Mouse (Mus musculus) adrenal gland, adult (tissue): ENCODE results near the gene Pde4dip.

ENCODE experiments used
- DNase-seq, 2 experiments: peaks; one replicate each; pipeline ENCODE4 v3.0.0; 2022 to 2023; ENCODE audit warnings: low spot score in 1 of 2; ENCODE audit not compliant: inconsistent age in 2 of 2

Pde4dip gene

GRCm38 (mm10) chr3:97802927-97803326 lies 85.6 kb downstream of the Pde4dip start:
- no peak for DNase-seq

GRCm38 (mm10) chr3:97802297-97802696 lies 86.2 kb downstream of the Pde4dip start:
- no peak for DNase-seq

DNA sequence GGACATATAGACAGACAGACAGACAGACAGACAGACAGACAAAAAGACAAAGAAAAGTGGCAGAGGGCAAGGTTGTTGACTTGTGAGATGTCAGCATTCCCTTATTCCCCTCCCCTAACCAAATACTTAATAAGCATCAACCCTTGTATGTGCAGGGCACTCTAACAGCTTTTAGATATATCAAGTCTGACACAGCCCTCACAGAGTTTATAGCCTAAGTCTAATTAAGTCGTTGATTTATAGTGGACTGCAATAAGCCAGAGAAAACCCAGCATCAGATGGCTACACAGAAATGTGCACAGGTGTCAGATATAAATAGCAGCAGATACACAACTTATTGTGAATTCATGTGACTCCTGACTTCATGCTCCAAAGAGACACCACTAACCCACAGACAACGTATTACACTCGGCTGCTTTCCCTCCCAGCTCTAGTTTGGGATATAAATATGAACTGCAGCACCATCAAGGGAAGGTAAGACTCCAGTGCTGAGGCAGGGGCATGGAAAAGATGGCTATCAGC lies 87.3 kb downstream of the Pde4dip start:
- DNase-seq: no peak

GRCm38 (mm10) chr3:97800657-97801056 lies 87.8 kb downstream of the Pde4dip start:
- DNase-seq: no peak

- no peak for DNase-seq
Observed at GRCm38 (mm10) chr3:97800004-97800403, 88.5 kb downstream of the Pde4dip start.

- DNase-seq: no peak
Observed at GRCm38 (mm10) chr3:97799267-97799666, 89.2 kb downstream of the Pde4dip start.

DNA sequence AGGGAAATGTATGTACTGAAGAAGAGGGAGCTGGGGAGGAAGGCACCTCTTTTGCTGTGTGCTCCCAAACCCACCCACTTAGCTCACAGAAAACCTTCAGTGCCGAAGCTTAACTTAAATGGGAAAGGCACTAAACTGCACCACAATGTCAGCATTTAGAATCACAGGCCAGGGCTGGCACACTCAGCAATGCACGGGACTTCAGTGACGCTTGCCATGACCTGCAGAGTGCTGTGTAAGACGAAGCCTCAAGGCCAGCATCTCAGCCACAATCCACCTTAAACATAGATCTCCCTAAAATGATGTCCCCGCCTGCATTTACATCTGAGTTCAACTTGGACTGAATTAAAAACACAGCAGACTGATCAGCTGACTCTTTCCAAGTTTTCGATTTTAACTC lies 91.1 kb downstream of the Pde4dip start:
- no peak for DNase-seq

- no peak for DNase-seq
Observed at GRCm38 (mm10) chr3:97793995-97794394, 94.5 kb downstream of the Pde4dip start.

DNA sequence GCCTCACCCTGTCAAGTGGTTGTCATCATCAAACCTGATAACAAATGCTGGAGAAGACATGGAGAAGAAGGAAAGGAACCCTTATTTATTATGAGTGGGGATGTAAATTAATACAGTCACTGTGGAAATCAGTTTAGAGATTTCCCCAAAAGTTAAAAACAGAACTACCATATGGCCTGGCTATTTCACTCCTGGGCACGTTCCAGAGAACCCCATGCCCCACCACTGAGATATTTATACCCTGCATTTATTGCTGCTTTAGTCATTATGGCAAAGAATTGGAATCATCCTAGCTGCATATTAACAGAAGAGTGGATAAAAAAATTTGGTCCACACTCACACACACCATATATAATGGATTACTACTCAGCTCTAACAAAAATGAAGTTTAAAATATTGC lies 98.4 kb downstream of the Pde4dip start:
- no peak for DNase-seq

DNA sequence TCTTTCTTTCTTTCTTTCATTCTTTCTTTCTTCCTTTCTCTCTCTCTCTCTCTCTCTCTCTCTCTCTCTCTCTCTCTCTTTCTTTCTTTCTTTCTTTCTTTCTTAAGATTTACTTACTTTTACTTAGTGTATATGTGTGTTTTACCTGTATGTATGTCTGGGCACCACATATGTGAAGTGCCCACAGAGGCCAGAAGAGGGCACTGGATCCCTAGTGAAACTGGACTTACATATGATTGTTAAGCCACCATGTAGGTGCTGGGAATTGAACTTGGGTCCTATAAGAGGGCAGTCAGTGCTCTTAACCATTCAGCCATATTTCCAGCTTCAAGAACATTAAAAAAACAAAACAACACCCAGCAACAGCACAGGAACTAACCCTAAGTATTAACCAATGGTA lies 99.2 kb downstream of the Pde4dip start:
- no peak for DNase-seq

- DNase-seq: no peak
Observed at GRCm38 (mm10) chr3:97776195-97776594, 112.3 kb downstream of the Pde4dip start.

DNA sequence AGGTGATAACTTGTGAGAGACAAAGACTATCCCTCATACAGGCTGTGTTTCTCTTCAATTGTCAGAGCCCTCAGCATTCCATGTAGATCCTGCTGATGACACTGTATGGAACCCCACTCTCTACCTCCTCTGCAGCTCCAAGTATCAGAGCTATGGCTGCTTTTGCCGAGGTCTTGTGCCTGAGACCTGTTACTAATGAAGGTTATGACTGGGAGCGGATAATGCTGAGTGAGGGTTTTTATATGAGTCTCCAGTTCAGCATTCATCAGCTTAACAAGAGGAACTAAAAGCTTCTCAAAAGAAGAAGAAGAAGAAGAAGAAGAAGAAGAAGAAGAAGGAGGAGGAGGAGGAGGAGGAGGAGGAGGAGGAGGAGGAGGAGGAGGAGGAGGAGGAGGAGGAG lies 112.8 kb downstream of the Pde4dip start:
- no peak for DNase-seq

- no peak for DNase-seq
Observed at GRCm38 (mm10) chr3:97774861-97775260, 113.6 kb downstream of the Pde4dip start.

GRCm38 (mm10) chr3:97767771-97768762 lies 120.4 kb downstream of the Pde4dip start:
- peak; percentile 96 to 99 for DNase-seq

- peak in 1 of 2 experiments; percentile 27 for DNase-seq
Observed at GRCm38 (mm10) chr3:97767041-97767770, 121.3 kb downstream of the Pde4dip start.

DNA sequence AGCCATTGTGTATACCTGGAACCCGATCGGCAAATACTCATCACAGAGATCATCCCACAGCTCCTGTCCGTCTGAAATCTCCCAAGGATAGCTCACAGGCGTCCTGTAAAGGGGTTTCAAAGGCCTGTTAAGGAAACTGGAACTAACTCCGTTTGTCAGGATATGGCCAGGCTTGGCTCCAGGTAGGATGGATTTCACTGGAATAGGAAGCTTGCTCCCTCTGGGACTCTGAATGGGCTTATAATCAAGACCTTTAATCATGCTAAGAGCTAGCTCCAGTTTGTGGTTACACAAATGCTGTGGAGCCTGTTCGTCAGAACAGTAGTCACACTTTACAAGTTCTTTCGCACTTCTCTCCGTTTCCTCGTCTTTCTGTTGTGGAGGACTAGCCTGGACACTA lies 122.0 kb downstream of the Pde4dip start:
- no peak for DNase-seq

DNA sequence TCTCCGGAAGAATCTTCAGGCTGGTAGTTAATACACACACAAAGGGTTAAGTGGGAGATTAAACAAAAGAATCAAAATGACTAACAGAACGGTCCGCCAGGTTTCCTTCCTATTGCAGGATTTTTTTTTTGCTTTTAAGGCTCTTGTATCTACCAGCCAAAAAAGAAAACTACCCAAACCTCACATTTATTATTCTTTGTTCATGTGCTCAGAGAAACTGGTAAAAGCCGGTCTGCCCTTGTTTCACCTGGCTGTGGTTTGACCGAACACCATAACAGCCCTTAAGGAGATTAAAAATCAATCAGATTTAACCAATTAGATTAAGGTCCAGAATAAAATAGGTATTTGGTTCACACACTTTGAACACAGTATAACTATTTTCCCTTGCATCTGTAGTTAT lies 124.4 kb downstream of the Pde4dip start:
- no peak for DNase-seq

- DNase-seq: no peak
Observed at GRCm38 (mm10) chr3:97761951-97762350, 126.6 kb downstream of the Pde4dip start.

GRCm38 (mm10) chr3:97761168-97761567 lies 127.3 kb downstream of the Pde4dip start:
- no peak for DNase-seq

GRCm38 (mm10) chr3:97759846-97760245 lies 128.7 kb downstream of the Pde4dip start:
- DNase-seq: no peak

DNA sequence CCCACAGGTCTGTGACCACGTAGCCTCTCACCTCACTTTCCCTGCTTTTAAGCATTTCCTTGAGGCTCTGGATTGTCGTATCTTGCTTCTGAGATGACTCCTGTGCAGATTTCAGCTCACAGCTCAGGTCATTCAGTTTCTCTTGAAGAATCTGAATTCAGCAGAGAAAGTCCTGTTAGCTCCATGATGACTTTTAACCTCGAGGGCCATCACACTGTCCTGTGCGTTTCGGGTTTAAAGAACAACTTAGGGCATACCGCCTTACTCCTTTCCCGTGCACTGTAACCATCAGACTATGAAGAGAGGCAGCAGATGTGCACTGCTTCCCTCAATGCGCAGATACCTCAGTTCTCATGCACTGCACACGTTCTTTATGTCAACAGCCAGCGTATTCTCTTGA lies 131.0 kb downstream of the Pde4dip start:
- DNase-seq: no peak
